Mouse (Mus musculus) left cerebral cortex, postnatal 36 days (tissue): ENCODE data around the gene Msl2. TPM values are rescaled to one million over a fixed set of nuclear protein-coding genes. Genes with fewer than 3 reads are reported as not detected.

Source experiments
- DNase-seq, 2 experiments: peaks; one replicate each; pipeline ENCODE4 v3.0.0; 2021 to 2022; ENCODE audit warnings: low spot score in 2 of 2, mixed read lengths in 1 of 2
- intact Hi-C: fragments of 180-260 bp; cut with DNase I; formaldehyde crosslinking; loops from one replicate; pipeline ENCODE4 v1.15.1; 2025
- total RNA-seq, 2 experiments: library from RNA; stranded (reverse); gene quantifications; 2 replicates each; pipeline ENCODE4 v1.2.3; 2021

The Msl2 gene
- total RNA-seq, 2 experiments from 2014 or later: 61.5 to 63.2 TPM

DNA sequence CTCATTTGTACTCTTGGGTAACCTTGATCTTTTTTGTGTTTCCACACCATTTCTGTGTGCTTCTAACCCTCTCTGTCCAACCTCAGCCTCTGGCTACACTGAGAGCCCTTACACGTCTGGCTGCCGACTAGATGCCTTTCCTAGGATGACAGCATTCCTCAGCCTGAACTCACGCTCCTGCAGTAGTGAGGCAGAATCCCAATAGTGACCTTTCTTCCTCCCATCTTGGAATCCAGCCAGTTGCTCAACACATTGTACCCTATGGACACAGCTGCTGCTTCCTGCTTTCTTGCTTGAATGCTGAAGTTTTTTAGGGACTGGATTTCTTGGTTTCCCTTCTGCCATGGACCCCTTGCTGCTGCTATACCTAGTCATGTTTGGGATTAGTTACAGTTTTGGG is 36.1 kb downstream of the Msl2 start:
- intact Hi-C loops: no loop called here
- no peak for DNase-seq

DNA sequence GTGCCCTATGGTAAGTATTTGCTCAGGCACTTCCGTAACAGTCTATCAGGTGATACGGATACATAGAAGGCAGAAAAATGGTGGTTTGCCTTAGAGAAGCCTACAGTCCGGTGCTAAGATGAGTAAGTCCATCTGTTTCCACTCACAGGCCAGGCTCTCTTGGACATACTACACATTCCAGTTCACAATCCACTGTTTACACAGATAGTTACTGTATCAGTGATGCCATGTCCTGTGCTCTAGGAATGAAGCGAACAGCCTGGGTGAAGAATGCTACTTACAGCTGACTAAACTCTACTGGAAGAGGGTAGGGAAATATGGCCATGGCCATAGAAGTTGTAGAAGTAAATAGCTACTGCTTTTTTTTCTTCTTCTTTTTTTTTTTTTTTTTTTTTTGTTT is 39.4 kb downstream of the Msl2 start:
- no peak for DNase-seq
- intact Hi-C loops: no loop called here

DNA sequence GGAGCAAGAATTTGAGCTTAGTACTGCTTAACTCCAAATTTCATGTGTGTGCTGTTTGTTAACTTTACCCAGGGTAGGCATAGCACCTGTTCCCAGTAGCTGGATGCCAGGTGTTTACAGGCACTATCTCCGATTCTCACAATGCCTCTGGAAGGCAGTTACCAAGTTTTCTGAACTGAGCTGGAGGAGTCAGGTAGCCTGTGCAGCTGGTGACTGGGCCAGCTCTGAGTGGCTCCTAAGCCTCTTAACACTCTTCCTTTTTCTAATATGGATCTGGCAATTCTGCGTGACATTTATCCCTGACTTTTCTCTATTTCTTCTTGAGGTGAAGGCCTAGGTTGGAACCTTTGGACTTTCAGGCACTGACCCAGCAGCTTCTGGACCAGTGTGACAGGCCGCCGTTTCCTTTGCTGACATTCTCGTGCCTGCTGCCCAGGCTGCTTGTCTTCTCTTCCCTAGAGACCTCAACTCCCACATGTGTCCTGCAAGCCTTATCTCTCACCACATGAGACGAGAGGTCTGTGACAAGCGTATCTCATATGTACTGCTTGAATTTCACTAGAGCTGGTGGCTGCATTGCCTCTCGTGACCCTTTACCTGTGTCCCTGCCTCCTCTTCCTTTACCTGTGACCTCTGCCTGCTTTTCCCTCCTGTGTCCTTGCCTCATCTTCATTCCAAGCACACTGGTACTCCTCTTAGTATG is 40.4 kb downstream of the Msl2 start:
- intact Hi-C loops: no loop called here

GRCm38 (mm10) chr9:101143635-101144034 is 69.7 kb downstream of the Msl2 start:
- DNase-seq: no peak
- intact Hi-C loops: no loop called here

More for the DNA sequence above, 40.4 kb downstream of the Msl2 start:
- DNase-seq: no peak

GRCm38 (mm10) chr9:101152872-101153271 is 79.0 kb downstream of the Msl2 start:
- no peak for DNase-seq
- intact Hi-C loops: no loop called here

Other genes starting within 250 kb of the Msl2 start
- gene Pccb, start 39.2 kb upstream of the Msl2 start, total RNA-seq: 10 to 100 TPM; 37.6 to 44.2 TPM
- gene Ppp2r3a, start 177.7 kb downstream of the Msl2 start, total RNA-seq: 10 to 100 TPM; 20.4 to 22.3 TPM